Mouse (Mus musculus): ENCODE data around the gene Kcnn3.

Gene Kcnn3

GRCm38 (mm10) chr3:89520618-89521502 is 896 bp downstream of the Kcnn3 start:
- DNase-seq (ENCODE audit: low spot score in 2 of 2): no peak

GRCm38 (mm10) chr3:89521503-89521854 is 1.5 kb downstream of the Kcnn3 start:
- DNase-seq (ENCODE audit: low spot score in 2 of 2): no peak

GRCm38 (mm10) chr3:89522450-89523128 is 2.6 kb downstream of the Kcnn3 start:
- DNase-seq (ENCODE audit: low spot score in 2 of 2): no peak

- no peak for DNase-seq (ENCODE audit: low spot score in 2 of 2)
Measured at GRCm38 (mm10) chr3:89526298-89527090, 6.5 kb downstream of the Kcnn3 start.

DNA sequence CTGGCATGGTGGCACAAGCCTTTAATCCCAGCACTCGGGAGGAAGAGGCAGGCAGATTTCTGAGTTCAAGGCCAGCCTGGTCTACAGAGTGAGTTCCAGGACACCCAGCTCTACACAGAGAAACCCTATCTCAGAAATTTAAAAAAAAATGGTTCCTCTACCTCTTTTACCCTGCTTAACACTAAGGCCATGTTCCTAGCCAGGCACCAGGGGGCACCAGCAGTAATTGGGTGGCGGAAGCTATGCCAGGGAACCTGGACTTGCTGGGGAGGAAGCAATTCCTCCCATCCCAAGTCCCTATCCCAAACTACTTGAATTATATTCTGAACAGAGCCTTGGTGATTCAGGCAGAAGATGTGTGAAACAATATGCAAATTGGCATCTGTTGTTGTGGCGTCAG is 9.8 kb downstream of the Kcnn3 start:
- no peak for DNase-seq (ENCODE audit: low spot score in 2 of 2)

- DNase-seq (ENCODE audit: low spot score in 2 of 2): no peak
Measured at GRCm38 (mm10) chr3:89534566-89535097, 14.7 kb downstream of the Kcnn3 start.

- no peak for DNase-seq (ENCODE audit: low spot score in 2 of 2)
Measured at GRCm38 (mm10) chr3:89535147-89535546, 15.2 kb downstream of the Kcnn3 start.

GRCm38 (mm10) chr3:89539036-89539739 is 19.2 kb downstream of the Kcnn3 start:
- no peak for DNase-seq (ENCODE audit: low spot score in 2 of 2)

DNA sequence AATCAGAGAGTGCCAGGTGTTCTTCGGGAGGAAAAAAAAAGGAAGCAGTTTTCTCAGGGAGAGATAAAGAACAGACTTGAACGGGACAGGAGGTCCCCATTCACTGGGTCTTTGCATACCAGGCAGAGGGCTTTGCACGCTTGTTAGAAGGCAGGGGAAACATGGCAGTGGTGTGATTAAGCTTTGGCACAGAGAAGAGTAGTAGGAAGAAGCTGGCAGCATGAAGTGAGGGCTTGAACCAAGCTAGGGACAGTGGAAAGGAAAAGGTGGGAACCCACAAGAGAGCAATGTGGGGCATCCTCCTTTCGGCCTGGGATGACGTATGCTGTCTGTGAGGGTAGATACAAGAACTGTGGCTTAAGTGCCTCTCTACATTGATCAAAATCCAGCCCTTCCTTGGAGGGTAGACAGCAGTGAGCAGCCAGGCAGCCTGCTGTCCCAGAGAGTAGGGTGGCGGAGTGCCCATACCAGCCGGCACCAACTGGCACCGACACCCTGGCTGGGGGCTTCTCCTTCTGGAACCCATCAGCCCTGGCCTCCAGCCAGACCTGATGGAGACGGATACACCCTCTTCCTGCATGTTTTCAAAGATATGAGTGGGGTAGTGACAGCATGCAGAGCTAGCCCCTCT is 19.9 kb downstream of the Kcnn3 start:
- no peak for DNase-seq (ENCODE audit: low spot score in 2 of 2)

DNA sequence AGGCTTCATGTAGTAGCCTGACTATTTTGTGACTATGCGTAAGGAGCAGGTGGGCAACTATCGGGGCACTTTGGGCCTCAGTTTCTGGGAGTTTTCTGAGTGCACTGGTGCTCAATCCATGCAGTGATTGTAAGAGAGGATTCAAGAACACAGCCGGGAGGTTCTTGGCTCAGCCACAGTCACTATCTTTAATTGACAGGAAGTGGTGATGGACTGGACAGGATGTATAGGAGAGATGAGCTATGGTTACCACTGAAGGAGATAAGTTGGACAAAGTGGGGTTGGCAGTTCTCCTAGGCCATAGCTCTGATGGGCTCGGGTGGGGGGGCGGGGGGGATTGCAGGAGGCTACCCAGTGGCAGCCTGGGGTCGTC is 20.4 kb downstream of the Kcnn3 start:
- no peak for DNase-seq (ENCODE audit: low spot score in 2 of 2)

GRCm38 (mm10) chr3:89546951-89547350 is 27.0 kb downstream of the Kcnn3 start:
- no peak for DNase-seq (ENCODE audit: low spot score in 2 of 2)

- DNase-seq (ENCODE audit: low spot score in 2 of 2): no peak
Measured at GRCm38 (mm10) chr3:89548805-89549204, 28.8 kb downstream of the Kcnn3 start.

DNA sequence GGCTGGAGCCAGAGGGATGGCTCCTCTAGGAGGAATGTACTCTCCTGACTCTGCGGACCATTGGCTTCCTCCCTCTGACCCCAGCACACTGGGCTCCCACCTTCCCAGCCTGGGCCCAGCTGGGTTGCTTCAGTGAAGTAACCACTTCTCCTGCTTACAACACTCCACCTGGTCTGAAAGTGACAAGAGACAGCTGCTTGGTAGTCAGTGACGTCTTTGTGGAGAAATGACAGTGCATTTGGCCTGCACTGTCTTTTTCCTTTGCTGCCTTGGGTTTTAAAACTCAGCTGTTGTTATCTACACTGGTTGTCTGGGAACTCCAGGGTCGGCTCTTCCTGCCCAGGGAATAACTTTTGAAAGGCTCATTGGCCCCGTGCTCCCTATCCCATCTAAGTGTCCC is 29.5 kb downstream of the Kcnn3 start:
- DNase-seq (ENCODE audit: low spot score in 2 of 2): no peak

DNA sequence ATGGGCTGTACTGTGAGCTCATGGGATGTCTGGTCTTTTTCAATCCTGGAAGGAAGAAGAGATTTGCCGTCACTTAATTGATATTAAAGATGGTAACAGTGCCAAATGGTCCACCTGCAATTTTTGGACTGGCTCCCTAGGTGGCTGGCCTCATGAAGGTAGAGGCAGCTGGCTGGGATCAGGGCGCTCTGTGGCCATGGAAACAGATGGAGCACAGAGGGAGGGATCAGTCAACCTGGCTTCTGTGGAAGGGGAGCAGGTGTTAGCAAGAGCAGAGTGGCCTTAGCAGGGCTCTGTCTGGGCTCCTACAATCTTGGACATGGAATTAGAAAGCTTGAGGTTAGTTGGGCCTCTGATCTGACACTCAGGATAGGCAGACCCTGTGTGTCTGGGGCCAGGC is 31.9 kb downstream of the Kcnn3 start:
- no peak for DNase-seq (ENCODE audit: low spot score in 2 of 2)

- DNase-seq (ENCODE audit: low spot score in 2 of 2): no peak
Measured at GRCm38 (mm10) chr3:89553432-89553831, 33.5 kb downstream of the Kcnn3 start.

DNA sequence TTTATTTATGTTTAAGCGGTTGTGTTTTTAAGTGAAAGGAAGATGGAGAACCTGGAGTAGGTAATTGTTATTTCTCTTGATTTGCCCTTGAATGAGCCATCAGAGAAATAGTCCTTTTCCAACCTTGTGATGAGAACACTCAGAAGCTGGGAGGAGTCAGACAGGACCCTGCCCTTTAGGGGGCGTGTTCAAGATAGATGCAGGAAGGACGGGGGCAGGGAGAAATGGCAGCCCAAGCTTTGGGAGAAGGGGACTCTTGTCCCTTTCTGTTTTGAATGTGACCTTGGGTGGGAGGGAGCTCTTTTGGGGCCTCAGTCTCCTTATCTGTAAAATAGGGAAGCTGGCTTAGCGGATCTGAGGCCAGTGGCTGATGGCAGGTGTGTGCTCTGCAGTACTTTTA is 34.0 kb downstream of the Kcnn3 start:
- no peak for DNase-seq (ENCODE audit: low spot score in 2 of 2)

DNA sequence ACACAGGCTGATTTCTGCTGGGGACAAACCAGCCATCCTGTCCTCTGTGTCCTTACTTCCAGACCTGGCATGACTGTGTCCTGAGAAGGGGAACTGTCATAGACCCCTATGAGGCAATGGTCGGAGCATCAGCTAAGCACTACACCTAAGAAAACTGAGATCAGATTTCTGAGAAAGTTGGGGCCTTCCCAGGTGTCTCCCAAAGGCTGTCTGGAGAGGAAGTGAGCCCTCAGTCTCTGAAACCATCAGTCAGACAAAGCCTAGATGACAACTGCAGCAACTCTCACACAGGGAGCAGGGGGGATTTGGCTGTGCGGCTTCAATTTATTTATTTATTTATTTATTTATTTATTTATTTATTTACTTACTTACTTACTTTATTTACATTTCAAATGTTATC is 34.6 kb downstream of the Kcnn3 start:
- DNase-seq (ENCODE audit: low spot score in 2 of 2): no peak

GRCm38 (mm10) chr3:89557811-89558210 is 37.8 kb downstream of the Kcnn3 start:
- no peak for DNase-seq (ENCODE audit: low spot score in 2 of 2)

DNA sequence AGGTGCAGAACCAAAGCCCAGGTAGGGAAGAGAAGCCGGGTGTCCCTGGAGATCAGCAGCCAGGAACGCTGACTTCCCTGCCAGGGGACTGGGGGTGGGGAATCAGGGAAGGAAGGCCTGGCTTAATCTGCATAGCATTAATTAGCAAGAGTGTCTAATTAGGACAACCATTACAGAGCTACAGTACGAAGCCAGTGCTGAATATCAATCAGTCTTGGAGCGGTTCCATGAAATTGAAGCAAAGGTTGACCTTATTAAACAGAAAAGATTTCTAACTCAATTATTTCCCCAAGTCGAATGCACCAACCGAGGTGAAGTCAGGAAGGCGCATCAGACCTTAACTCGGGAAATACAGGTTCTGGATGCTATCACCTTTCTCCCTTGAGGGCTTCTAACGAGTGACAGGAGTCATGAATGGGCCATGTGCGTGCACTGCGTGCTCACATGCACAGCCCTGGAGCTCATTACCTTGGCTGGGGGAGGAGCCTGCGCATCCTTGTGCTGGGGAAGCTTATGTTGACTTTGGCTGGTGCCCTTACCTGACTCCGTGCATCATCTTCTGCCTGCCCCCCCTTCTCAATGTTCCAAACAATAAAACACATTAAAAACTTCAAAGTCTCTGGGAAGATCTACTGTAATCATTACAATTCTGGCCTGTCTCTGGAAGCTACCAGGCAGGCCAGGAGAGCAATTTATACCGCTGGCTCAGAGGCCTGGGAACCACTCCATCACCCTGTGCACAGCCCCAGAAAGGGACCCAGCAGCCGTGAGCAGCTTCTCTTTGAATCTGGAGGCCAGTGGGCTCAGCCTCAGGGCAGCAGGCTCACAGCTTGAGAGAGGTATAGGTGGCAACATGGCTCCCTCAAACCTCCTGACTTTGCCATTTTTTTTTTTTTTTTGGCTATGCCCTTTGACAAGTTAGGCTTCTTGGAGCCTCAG is 39.3 kb downstream of the Kcnn3 start:
- no peak for DNase-seq (ENCODE audit: low spot score in 2 of 2)

GRCm38 (mm10) chr3:89561386-89561785 is 41.4 kb downstream of the Kcnn3 start:
- no peak for DNase-seq (ENCODE audit: low spot score in 2 of 2)

All from spleen, postnatal 36 days (tissue).